Mouse (Mus musculus) ES-E14 (cell line): ENCODE results near the gene 1700029P11Rik.

Source experiments
- CHD2 ChIP-seq: IDR thresholded peaks from 2 replicates; pipeline ENCODE4 v1.6.1; 2014; ENCODE audit warnings: mild to moderate bottlenecking, low read depth, low read length, inconsistent platforms
- MAFK ChIP-seq: IDR thresholded peaks from 2 replicates; pipeline ENCODE4 v1.6.1; 2014; ENCODE audit warnings: mild to moderate bottlenecking, low read depth, low read length, inconsistent platforms; ENCODE audit not compliant: insufficient read depth
- ZC3H11A ChIP-seq: IDR thresholded peaks from 2 replicates; pipeline ENCODE4 v1.6.1; 2012; ENCODE audit warnings: low read depth, mild to moderate bottlenecking, inconsistent platforms, low read length, borderline replicate concordance

DNA sequence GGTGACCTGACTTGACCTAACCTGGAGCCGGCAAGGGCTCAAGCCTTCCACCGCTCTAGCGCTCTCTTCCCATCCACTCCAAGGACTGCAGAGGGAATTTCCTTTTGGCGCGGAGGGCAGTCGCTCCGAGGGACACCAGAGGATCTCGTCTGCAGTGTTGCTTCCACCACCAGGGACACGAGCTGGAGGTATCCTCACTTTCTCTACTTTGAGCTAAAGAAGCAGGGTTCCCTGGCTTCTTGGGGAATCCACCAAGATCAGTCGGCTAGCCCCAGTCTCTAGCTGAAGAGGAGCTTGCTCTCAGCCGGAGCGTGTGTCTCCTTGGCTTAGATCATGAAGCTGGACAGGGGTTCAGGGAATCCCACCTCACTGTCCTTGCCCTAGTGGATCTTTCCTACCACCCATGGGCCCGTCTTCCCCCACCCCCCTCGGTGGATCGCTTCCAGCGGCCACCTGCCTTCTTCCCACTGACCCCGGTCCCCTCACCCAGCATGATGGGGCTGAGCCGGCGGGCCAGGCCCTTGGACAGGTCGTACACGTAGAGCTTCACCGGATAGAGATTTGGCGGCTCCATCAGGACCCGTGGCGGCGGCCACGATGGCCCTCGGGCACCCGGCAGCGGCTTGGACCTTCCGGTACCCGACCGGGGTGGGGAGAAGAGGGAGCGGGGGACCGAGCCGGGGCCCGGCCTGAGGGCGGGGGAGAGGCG lies 35.2 kb downstream of the 1700029P11Rik start:
- TF ChIP-seq ZC3H11A, result no peak
- TF ChIP-seq MAFK, result no peak
- TF ChIP-seq CHD2, result no peak
